19 mouse cellular contexts compared by ENCODE assay signal in the genomic region with DNA sequence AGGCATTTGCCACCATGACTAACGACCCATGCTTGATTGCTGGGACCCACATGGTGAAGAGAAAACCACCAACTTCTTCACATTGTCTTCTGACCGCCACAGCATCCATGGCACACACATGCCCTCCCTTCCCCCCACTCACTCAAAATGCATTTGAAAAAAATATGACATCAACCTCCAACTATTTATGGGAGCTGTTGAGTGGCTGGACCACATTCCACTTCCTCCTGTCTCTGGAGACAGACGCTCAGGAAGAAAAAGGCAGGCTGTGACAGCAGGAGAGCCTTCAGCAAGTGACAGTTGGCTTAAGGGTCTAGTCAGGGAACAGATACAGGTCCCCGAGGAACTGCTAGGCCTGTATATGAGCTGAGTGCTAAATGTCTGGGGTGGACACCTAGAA. TPM values are rescaled to one million over a fixed set of nuclear protein-coding genes. Genes with fewer than 3 reads are reported as not detected.
DNase-seq lines count a peak whose midpoint lies in the region; ATAC-seq and TF ChIP-seq lines count a peak whose summit lies in the region.
"Had no signal": no experiment of that assay in that cellular context is flagged by ENCODE, and none has a peak within 500 bp of the region (broad histone marks: within the 10 kb centered on the region; RNA-seq: fewer than 3 reads in every experiment).

No protein-coding gene starts in this region.

- peaks cover 12% of the 10 kb centered on the region for H3K36me3 ChIP-seq in lung, embryonic 16.5 days (ENCODE audit: control insufficient read depth, insufficient read depth, low read length)

- 54% methylated on average over 4 of the region's 4 CpGs for WGBS in lung, embryonic 16.5 days

- peaks cover 19% of the 10 kb centered on the region; the same call in 1 of the 2 replicates for H3K4me1 ChIP-seq in lung, embryonic 16.5 days (replicated peaks; ENCODE audit: control insufficient read depth, insufficient read depth, low read length)
- H3K4me1 ChIP-seq: limb, embryonic 12.5 days; liver, embryonic 13.5 days; midbrain, embryonic 15.5 days had no signal

- no peaks in the 10 kb centered on the region for H3K9me3 ChIP-seq in lung, embryonic 16.5 days (ENCODE audit: control insufficient read depth, low read length)
- H3K9me3 ChIP-seq: limb, embryonic 12.5 days; liver, embryonic 13.5 days; megakaryocyte, embryonic 14.5 days; midbrain, embryonic 15.5 days had no signal

- peak; percentile 62 for ATAC-seq in lung, embryonic 16.5 days (ENCODE audit: low read depth)
- ATAC-seq: forebrain, embryonic 16.5 days; hindbrain, embryonic 16.5 days; midbrain, embryonic 15.5 days had no signal

- H3K27me3 ChIP-seq in lung, embryonic 16.5 days (ENCODE audit: control insufficient read depth, insufficient read depth, low read depth, low read length) = no peaks in the 10 kb centered on the region
- H3K27me3 ChIP-seq: limb, embryonic 12.5 days; liver, embryonic 13.5 days; megakaryocyte, embryonic 14.5 days; midbrain, embryonic 15.5 days had no signal

- no peak overlapping the region for H3K4me3 ChIP-seq in gastrocnemius, adult 2 months
- H3K4me3 ChIP-seq in lung, embryonic 16.5 days (ENCODE audit: low read length) = no peak overlapping the region
- H3K4me3 ChIP-seq: layer of hippocampus, adult 2 months; limb, embryonic 12.5 days; liver, embryonic 13.5 days; megakaryocyte, embryonic 14.5 days; midbrain, embryonic 15.5 days had no signal

- no peak overlapping the region for H3K4me2 ChIP-seq in lung, embryonic 16.5 days (ENCODE audit: low read depth, low read length)
- H3K4me2 ChIP-seq: limb, embryonic 12.5 days; liver, embryonic 13.5 days; midbrain, embryonic 15.5 days had no signal

- peak overlapping the region; percentile 83 for H3K27ac ChIP-seq in gastrocnemius, adult 2 months
- peak overlapping the region; percentile 57 for H3K27ac ChIP-seq in lung, embryonic 16.5 days (ENCODE audit: low read length)
- H3K27ac ChIP-seq: layer of hippocampus, adult 2 months; limb, embryonic 12.5 days; liver, embryonic 13.5 days; midbrain, embryonic 15.5 days had no signal

- TF ChIP-seq CTCF in gastrocnemius, adult 2 months (IDR thresholded peaks at IDR 0.05) = no peak

- intact Hi-C loops in gastrocnemius, adult 2 months (cut with DNase I) = no loop called here

- DNase-seq in gastrocnemius, adult 2 months = no peak
- no peak for DNase-seq in gastrocnemius, adult 8-10 months (ENCODE audit: low spot score in 2 of 2)
- DNase-seq in heart, postnatal 4 days = peak; percentile 11
- DNase-seq in heart, adult 18-20 months = no peak
- peak; percentile 44 for DNase-seq in 3T3-L1 (ENCODE audit: low read depth, low spot score)
- no peak for DNase-seq in frontal cortex, adult 2 months (ENCODE audit: extremely low spot score in 1 of 2, low spot score in 1 of 2)
- no peak for DNase-seq in layer of hippocampus, adult 9-11 months
- DNase-seq: adrenal gland, postnatal 10 days; cerebellum, adult 11 months; cerebellum, postnatal 14 days; gastrocnemius, postnatal 10 days; liver, embryonic 13.5 days had no signal

- H3K9ac ChIP-seq in lung, embryonic 16.5 days (ENCODE audit: low read length) = no peak overlapping the region
- H3K9ac ChIP-seq: limb, embryonic 12.5 days; liver, embryonic 13.5 days; midbrain, embryonic 15.5 days had no signal

RNA-seq across cellular contexts. Expression of gene Dusp14, which starts 10.8 kb away (rescaled TPM):
- total RNA-seq in gastrocnemius, adult 2 months (2021) = 1 to 10 TPM; 6.1 to 7.9 TPM
- total RNA-seq in gastrocnemius, adult 8-10 months (2022) = 1 to 10 TPM; 5.5 to 7.6 (median 6.5) TPM
- total RNA-seq in heart, postnatal 4 days (2021) = 1 to 10 TPM in 1 of 2 experiments, under 1 TPM in 1; 0.29 to 1.4 TPM
- under 1 TPM in 1 of 2 experiments, not detected in 1; 0.44 TPM for total RNA-seq in heart, adult 18-20 months (2021)
- polyA plus RNA-seq in lung, embryonic 16.5 days (2015; fragmentation: Nextera tagmentation; extraction: Ambion mirVana) = 26.1 and 29.8 TPM in 2 replicates
- 98.1 and 121 TPM in 2 replicates for polyA plus RNA-seq in frontal cortex, adult 2 months (2012; rRNA removed)

RNA-seq across cellular contexts. Expression of gene Tada2a, which starts 49.5 kb away (rescaled TPM):
- 10 to 100 TPM; 11.6 to 12.2 TPM for total RNA-seq in gastrocnemius, adult 2 months (2021)
- total RNA-seq in gastrocnemius, adult 8-10 months (2022) = 10 to 100 TPM in 3 of 4 experiments, 1 to 10 TPM in 1; 9.7 to 14.3 (median 13.0) TPM
- total RNA-seq in heart, postnatal 4 days (2021) = 10 to 100 TPM; 11.8 to 12.0 TPM
- total RNA-seq in heart, adult 18-20 months (2021) = 1 to 10 TPM; 6.6 to 8.3 TPM
- 31.6 and 32.4 TPM in 2 replicates for polyA plus RNA-seq in lung, embryonic 16.5 days (2015; fragmentation: Nextera tagmentation; extraction: Ambion mirVana)
- 43.7 and 49.9 TPM in 2 replicates for polyA plus RNA-seq in frontal cortex, adult 2 months (2012; rRNA removed)

RNA-seq across cellular contexts. Expression of gene Acaca, which starts 49.6 kb away (rescaled TPM):
- total RNA-seq in gastrocnemius, adult 2 months (2021) = 10 to 100 TPM; 14.9 to 22.8 TPM
- 10 to 100 TPM; 12.2 to 16.7 (median 15.6) TPM for total RNA-seq in gastrocnemius, adult 8-10 months (2022)
- total RNA-seq in heart, postnatal 4 days (2021) = 10 to 100 TPM; 25.0 to 28.4 TPM
- 10 to 100 TPM; 22.9 to 70.7 TPM for total RNA-seq in heart, adult 18-20 months (2021)
- 11.2 and 11.3 TPM in 2 replicates for polyA plus RNA-seq in lung, embryonic 16.5 days (2015; fragmentation: Nextera tagmentation; extraction: Ambion mirVana)
- polyA plus RNA-seq in frontal cortex, adult 2 months (2012; rRNA removed) = 23.0 and 26.9 TPM in 2 replicates

Comparison
In these comparisons a context has a peak if more than half of its experiments do, and no peak if none do; other contexts are left out.
1. DNase-seq: peak in heart, postnatal 4 days (single experiment) and 3T3-L1 (single experiment); none in gastrocnemius, adult 2 months (single experiment), gastrocnemius, adult 8-10 months (0 of 2), heart, adult 18-20 months (0 of 2), frontal cortex, adult 2 months (0 of 2) and layer of hippocampus, adult 9-11 months (single experiment).